Mouse (Mus musculus) testis, adult 2 months (tissue): Measurements from ENCODE around the gene Plxdc2.

Source experiments
- CTCF ChIP-seq: fragments of 200-500 bp; IDR thresholded peaks from 2 replicates; pipeline ENCODE4 v1.5.1; 2012; ENCODE audit warnings: low read depth, mild to moderate bottlenecking, inconsistent platforms, low read length, moderate library complexity; ENCODE audit not compliant: control insufficient read depth, insufficient read depth, insufficient replicate concordance
- POLR2A ChIP-seq: fragments of 200-500 bp; IDR thresholded peaks from 2 replicates; pipeline ENCODE4 v1.6.1; 2012; ENCODE audit warnings: low read depth, mild to moderate bottlenecking, inconsistent platforms, low read length, moderate library complexity; ENCODE audit not compliant: control insufficient read depth

GRCm38 (mm10) chr2:16370419-16370818 lies 14.3 kb downstream of the Plxdc2 start:
- no peak for TF ChIP-seq CTCF
- no peak for TF ChIP-seq POLR2A
